Mouse (Mus musculus): ENCODE data around the gene Oas1d. TPM values are rescaled to one million over a fixed set of nuclear protein-coding genes. Genes with fewer than 3 reads are reported as not detected.

The Oas1d gene
- polyA plus RNA-seq, 1 experiment from 2014 or later = 0.07 TPM

GRCm38 (mm10) chr5:120937841-120938240, 23.5 kb downstream of the Oas1d start:
- no peak overlapping the region for H3K9ac ChIP-seq (ENCODE audit: low read length)
- H3K9me3 ChIP-seq (ENCODE audit: control insufficient read depth, low read length) = no peaks in the 10 kb centered on the region
- H3K36me3 ChIP-seq (ENCODE audit: control insufficient read depth, insufficient read depth, low read length) = no peaks in the 10 kb centered on the region
- no peak overlapping the region for H3K27ac ChIP-seq (replicated peaks)
- DNase-seq (ENCODE audit: low spot score) (peak; percentile 19), ATAC-seq (ENCODE audit: low FRiP score, low TSS enrichment) (peak; percentile 83)
- no peaks in the 10 kb centered on the region for H3K4me1 ChIP-seq (replicated peaks; ENCODE audit: control insufficient read depth, insufficient read depth)
- H3K4me2 ChIP-seq (replicated peaks; ENCODE audit: low read depth) = no peak overlapping the region
- TF ChIP-seq EP300 (optimal IDR thresholded peaks at IDR 0.05) (no peak), CTCF (IDR thresholded peaks at IDR 0.05; ENCODE audit: low read depth) (no peak)
- no peak overlapping the region for H3K4me3 ChIP-seq (ENCODE audit: low read depth, low read length)
- H3K27me3 ChIP-seq (ENCODE audit: control insufficient read depth, insufficient read depth, low read length) = no peaks in the 10 kb centered on the region
- 71% methylated on average over 4 of the region's 4 CpGs for WGBS

DNA sequence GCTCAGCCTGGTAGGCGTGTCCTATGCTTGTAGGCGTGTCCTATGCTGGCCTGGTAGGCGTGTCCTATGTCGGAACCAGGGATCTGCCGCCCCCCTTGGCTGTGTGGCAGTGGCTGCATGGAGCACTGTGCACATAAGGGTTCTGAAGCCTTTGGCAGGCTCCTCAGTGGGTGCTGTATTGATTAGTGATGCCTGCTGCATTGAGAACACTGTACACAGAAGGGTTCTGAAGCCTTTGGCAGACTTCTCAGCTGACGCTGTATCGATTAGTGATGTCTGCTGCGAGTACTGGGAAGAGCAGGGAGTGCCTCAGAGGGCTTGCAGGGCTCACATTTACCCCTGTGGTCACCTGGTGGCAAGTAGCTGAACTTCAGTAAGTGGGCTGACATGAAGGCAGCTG, 24.2 kb downstream of the Oas1d start:
- TF ChIP-seq CTCF (IDR thresholded peaks at IDR 0.05; ENCODE audit: low read depth) = peak; percentile 16; the same call in 1 of the 2 replicates
- TF ChIP-seq EP300 (optimal IDR thresholded peaks at IDR 0.05) = no peak
- Histone ChIP-seq H3K27me3 (ENCODE audit: control insufficient read depth, insufficient read depth, low read length) (no peaks in the 10 kb centered on the region), H3K36me3 (ENCODE audit: control insufficient read depth, insufficient read depth, low read length) (no peaks in the 10 kb centered on the region), H3K4me2 (replicated peaks; ENCODE audit: low read depth) (no peak overlapping the region), H3K27ac (replicated peaks) (no peak overlapping the region), H3K9ac (ENCODE audit: low read length) (no peak overlapping the region), H3K4me3 (ENCODE audit: low read depth, low read length) (no peak overlapping the region), H3K9me3 (ENCODE audit: control insufficient read depth, low read length) (no peaks in the 10 kb centered on the region), H3K4me1 (replicated peaks; ENCODE audit: control insufficient read depth, insufficient read depth) (no peaks in the 10 kb centered on the region)
- no peak for DNase-seq (ENCODE audit: low spot score)
- peak; percentile 51 for ATAC-seq (ENCODE audit: low FRiP score, low TSS enrichment)
- WGBS = 40% methylated on average over 8 of the region's 8 CpGs

DNA sequence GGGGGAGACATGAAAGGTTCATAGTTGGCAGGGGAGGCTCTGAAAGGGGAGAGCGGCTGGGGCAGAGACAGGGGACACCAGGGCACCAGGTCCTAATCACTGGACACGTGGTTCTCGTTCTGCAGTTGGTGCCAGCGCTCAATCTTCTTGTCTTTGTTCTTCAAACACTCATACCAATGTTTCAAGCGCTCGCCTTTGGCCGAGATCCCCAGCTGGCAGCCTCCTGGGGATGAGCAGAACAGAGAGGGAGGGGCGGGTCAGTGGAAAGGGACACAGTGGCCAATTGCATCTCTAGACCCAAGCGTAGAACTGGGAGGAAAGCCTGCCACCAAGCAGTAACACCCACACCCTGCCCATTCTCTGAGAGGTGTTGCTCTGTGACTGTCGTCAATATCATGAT, 27.7 kb downstream of the Oas1d start:
- H3K4me2 ChIP-seq (replicated peaks; ENCODE audit: low read depth) = no peak overlapping the region
- WGBS = 70% methylated on average over 10 of the region's 10 CpGs
- ATAC-seq (ENCODE audit: low FRiP score, low TSS enrichment) (no peak), DNase-seq (ENCODE audit: low spot score) (no peak)
- no peaks in the 10 kb centered on the region for H3K36me3 ChIP-seq (ENCODE audit: control insufficient read depth, insufficient read depth, low read length)
- H3K9ac ChIP-seq (ENCODE audit: low read length) = no peak overlapping the region
- H3K9me3 ChIP-seq (ENCODE audit: control insufficient read depth, low read length) = no peaks in the 10 kb centered on the region
- no peaks in the 10 kb centered on the region for H3K27me3 ChIP-seq (ENCODE audit: control insufficient read depth, insufficient read depth, low read length)
- H3K27ac ChIP-seq (replicated peaks) = no peak overlapping the region
- no peak overlapping the region for H3K4me3 ChIP-seq (ENCODE audit: low read depth, low read length)
- TF ChIP-seq EP300 (optimal IDR thresholded peaks at IDR 0.05) (no peak), CTCF (IDR thresholded peaks at IDR 0.05; ENCODE audit: low read depth) (no peak)
- no peaks in the 10 kb centered on the region for H3K4me1 ChIP-seq (replicated peaks; ENCODE audit: control insufficient read depth, insufficient read depth)

GRCm38 (mm10) chr5:120952242-120952770, 38.0 kb downstream of the Oas1d start:
- Histone ChIP-seq H3K4me3 (ENCODE audit: low read depth, low read length) (no peak overlapping the region), H3K9me3 (ENCODE audit: control insufficient read depth, low read length) (no peaks in the 10 kb centered on the region), H3K4me2 (replicated peaks; ENCODE audit: low read depth) (no peak overlapping the region), H3K4me1 (replicated peaks; ENCODE audit: control insufficient read depth, insufficient read depth) (no peaks in the 10 kb centered on the region), H3K36me3 (ENCODE audit: control insufficient read depth, insufficient read depth, low read length) (no peaks in the 10 kb centered on the region), H3K9ac (ENCODE audit: low read length) (no peak overlapping the region), H3K27ac (replicated peaks) (no peak overlapping the region), H3K27me3 (ENCODE audit: control insufficient read depth, insufficient read depth, low read length) (no peaks in the 10 kb centered on the region)
- DNase-seq (ENCODE audit: low spot score) (no peak), ATAC-seq (ENCODE audit: low FRiP score, low TSS enrichment) (no peak)
- no peak for TF ChIP-seq CTCF (IDR thresholded peaks at IDR 0.05; ENCODE audit: low read depth)
- WGBS = 68% methylated on average over 10 of the region's 10 CpGs

DNA sequence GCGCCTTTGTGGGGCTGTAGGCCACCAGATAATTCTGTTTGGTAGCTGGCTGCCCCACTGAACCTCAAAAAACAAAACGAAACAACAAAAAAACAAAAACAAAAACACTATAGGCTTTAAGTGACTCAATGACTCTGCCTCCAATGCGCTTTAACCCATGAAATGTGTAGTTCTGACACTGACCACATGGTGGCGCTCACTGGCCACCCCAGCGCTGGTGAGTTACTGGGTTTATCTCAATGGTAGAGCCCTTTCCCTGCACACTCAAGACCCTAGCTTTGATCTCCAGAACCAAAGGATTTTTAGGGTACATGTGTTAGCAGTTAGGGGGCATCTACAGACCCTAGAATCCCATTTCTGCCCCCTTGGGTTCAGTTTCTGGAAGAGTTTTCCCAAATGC, 39.6 kb downstream of the Oas1d start:
- Histone ChIP-seq H3K4me2 (replicated peaks; ENCODE audit: low read depth) (no peak overlapping the region), H3K27ac (replicated peaks) (no peak overlapping the region), H3K27me3 (ENCODE audit: control insufficient read depth, insufficient read depth, low read length) (no peaks in the 10 kb centered on the region), H3K9ac (ENCODE audit: low read length) (no peak overlapping the region), H3K4me1 (replicated peaks; ENCODE audit: control insufficient read depth, insufficient read depth) (no peaks in the 10 kb centered on the region), H3K9me3 (ENCODE audit: control insufficient read depth, low read length) (no peaks in the 10 kb centered on the region), H3K4me3 (ENCODE audit: low read depth, low read length) (no peak overlapping the region), H3K36me3 (ENCODE audit: control insufficient read depth, insufficient read depth, low read length) (no peaks in the 10 kb centered on the region)
- 19% methylated on average over 5 of the region's 5 CpGs for WGBS
- TF ChIP-seq CTCF (IDR thresholded peaks at IDR 0.05; ENCODE audit: low read depth) (peak; percentile 76), EP300 (optimal IDR thresholded peaks at IDR 0.05) (no peak)
- DNase-seq (ENCODE audit: low spot score) (peak; percentile 36), ATAC-seq (ENCODE audit: low FRiP score, low TSS enrichment) (no peak)

DNA sequence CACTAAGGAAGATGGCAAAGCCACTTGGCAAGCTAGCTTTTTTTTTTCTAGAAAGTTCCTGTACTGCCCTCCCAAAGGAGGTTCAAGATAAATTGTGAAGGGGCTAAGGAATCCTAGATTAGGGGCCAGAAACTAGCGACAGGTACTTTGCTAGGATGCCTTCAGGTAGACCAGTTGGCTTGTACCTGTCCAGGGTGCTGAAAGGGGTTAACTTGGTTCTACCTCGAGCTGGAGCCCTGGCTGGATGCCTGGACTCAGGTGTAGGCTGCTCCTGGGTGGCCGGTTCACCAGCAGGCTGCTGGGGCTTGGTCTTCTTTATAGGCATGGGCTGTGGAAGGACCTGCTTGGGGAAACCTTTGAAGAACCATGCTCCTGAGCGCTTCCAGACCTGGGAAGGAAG, 46.7 kb downstream of the Oas1d start:
- DNase-seq (ENCODE audit: low spot score) (peak; percentile 21), ATAC-seq (ENCODE audit: low FRiP score, low TSS enrichment) (no peak)
- TF ChIP-seq CTCF (IDR thresholded peaks at IDR 0.05; ENCODE audit: low read depth) = no peak
- TF ChIP-seq EP300 (optimal IDR thresholded peaks at IDR 0.05) = no peak
- no peaks in the 10 kb centered on the region for H3K4me1 ChIP-seq (replicated peaks; ENCODE audit: control insufficient read depth, insufficient read depth)
- H3K27ac ChIP-seq (replicated peaks) = no peak overlapping the region
- no peaks in the 10 kb centered on the region for H3K36me3 ChIP-seq (ENCODE audit: control insufficient read depth, insufficient read depth, low read length)
- H3K9ac ChIP-seq (ENCODE audit: low read length) = no peak overlapping the region
- no peaks in the 10 kb centered on the region for H3K9me3 ChIP-seq (ENCODE audit: control insufficient read depth, low read length)
- 51% methylated on average over 4 of the region's 4 CpGs for WGBS
- H3K27me3 ChIP-seq (ENCODE audit: control insufficient read depth, insufficient read depth, low read length) = no peaks in the 10 kb centered on the region
- no peak overlapping the region for H3K4me2 ChIP-seq (replicated peaks; ENCODE audit: low read depth)
- no peak overlapping the region for H3K4me3 ChIP-seq (ENCODE audit: low read depth, low read length)

All from stomach, postnatal 0 days (tissue).